Mouse (Mus musculus): ENCODE data around the gene Cyp4b1. TPM values are rescaled to one million over a fixed set of nuclear protein-coding genes. Genes with fewer than 3 reads are reported as not detected.
"Not testable (repeated sequence)": the region's sequence is repeated elsewhere in the genome, so short reads cannot be mapped to it uniquely, and the experiment has no call there.

Cyp4b1 gene
- polyA plus RNA-seq, 1 experiment = 0.89 TPM

DNA sequence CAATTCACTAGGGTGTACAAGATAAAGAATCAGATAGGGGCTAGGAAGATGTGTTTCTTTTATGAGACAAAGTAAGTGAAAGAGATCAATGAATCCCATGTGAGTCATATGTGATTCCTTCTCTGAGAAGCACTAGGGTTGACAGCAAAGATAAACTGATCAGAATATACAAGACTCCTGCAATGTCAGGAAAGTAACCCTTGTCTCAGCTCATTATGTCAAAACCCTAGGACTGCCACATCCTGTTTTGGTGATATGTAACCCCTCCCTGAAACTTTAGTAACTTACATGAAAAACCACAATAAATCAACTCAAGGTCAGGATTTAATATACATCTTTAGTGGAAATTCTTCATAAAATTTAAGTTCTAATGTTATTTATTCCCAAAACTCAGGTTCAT lies 33.5 kb downstream of the Cyp4b1 start:
- DNase-seq (ENCODE audit: low read depth) = no peak
- TF ChIP-seq POLR2A (IDR thresholded peaks at IDR 0.05; ENCODE audit: borderline replicate concordance, extremely low read depth, insufficient read depth, insufficient read length, poor library complexity, severe bottlenecking) (no peak), CTCF (IDR thresholded peaks at IDR 0.05; ENCODE audit: borderline replicate concordance, extremely low read depth, insufficient read depth, insufficient read length) (no peak)

DNA sequence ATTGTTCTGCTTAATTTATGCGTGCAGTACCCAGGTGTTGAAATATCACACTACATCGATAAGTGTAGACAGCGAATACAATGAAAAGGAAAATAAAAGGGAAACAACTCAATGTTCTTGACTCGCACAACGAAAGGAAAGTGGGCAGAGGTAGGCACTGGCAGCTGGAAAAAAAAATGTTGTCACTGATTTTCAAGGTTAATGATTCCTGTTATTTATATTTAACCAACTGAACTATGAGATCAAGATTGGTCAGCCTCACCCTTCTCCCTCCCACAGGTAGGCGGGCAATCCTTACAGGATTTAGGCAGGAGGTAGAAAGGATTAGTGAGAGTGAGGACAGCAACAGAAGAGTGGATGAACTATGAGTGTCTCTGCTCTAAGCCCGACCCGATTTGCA lies 46.9 kb downstream of the Cyp4b1 start, which contains the start of gene Cyp4a32:
Gene Cyp4a32, plus strand, starts transcription at position 359 of the 400 bp plus-strand sequence.
- DNase-seq (ENCODE audit: low read depth) = not testable (repeated sequence)

DNA sequence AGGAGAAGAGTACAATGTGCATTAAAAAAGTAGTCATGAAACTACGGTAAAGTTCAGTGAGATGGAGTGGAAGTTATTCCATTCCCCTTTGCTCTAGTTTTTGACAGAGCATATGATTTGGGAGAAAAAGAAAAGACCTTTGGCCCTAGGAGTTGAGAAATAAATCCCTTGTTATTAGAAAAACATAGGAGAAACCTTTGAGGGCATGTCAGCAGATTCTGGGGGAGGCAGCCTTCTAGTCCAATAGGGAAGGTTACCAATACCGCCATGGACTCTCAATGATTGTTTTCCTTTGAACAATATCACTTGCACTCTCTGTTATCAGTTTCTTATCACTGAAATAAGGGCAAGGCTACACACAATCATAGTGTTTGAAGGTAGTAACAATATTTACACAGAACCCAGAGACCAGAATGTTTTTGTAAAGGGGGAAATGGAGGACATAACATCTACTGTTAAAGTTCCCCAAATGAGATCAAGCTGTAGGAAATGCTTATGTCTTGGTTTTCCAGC lies 50.6 kb downstream of the Cyp4b1 start:
- DNase-seq (ENCODE audit: low read depth) = no peak

DNA sequence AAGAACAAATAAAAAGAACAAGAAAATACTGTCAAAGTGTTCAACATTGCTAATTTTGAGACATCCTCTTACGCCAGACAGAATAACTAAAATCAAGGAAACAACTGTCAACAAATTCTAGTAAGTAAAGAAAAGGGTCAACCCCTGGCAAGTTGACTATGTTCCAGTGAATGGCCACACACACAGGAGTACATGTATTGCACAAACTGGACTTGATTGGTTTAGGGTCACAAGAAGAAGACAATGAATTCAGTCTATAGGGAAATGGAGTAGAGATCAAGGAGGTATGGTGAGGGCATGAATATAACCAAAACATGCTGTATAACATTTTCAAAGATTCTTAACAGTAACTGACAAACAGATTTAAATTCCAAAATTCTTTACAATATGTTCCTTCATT lies 51.2 kb downstream of the Cyp4b1 start:
- TF ChIP-seq CTCF (IDR thresholded peaks at IDR 0.05; ENCODE audit: borderline replicate concordance, extremely low read depth, insufficient read depth, insufficient read length) (no peak), POLR2A (IDR thresholded peaks at IDR 0.05; ENCODE audit: borderline replicate concordance, extremely low read depth, insufficient read depth, insufficient read length, poor library complexity, severe bottlenecking) (no peak)
- DNase-seq (ENCODE audit: low read depth) = no peak

More for the DNA sequence above, 50.6 kb downstream of the Cyp4b1 start:
- TF ChIP-seq POLR2A (IDR thresholded peaks at IDR 0.05; ENCODE audit: borderline replicate concordance, extremely low read depth, insufficient read depth, insufficient read length, poor library complexity, severe bottlenecking) (no peak), CTCF (IDR thresholded peaks at IDR 0.05; ENCODE audit: borderline replicate concordance, extremely low read depth, insufficient read depth, insufficient read length) (no peak)

DNA sequence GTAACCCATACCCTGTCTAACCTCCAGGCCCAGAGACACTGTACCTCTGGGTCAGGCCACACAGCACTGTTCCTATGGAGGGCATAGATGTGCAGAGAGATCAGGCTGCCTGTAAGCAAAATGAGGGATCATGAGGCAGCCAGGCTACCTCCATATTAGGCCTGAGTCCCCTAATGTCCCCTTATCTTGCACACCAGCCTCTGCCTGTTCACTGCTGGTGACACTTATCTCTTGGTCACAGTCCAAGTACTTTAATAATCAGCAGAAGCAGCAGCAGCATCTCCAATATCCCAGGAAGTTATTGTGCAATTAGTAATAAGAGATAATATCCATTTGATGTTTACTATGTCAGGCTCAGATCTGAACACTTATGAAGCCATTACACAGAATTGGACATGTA lies 64.5 kb downstream of the Cyp4b1 start:
- no peak for DNase-seq (ENCODE audit: low read depth)

DNA sequence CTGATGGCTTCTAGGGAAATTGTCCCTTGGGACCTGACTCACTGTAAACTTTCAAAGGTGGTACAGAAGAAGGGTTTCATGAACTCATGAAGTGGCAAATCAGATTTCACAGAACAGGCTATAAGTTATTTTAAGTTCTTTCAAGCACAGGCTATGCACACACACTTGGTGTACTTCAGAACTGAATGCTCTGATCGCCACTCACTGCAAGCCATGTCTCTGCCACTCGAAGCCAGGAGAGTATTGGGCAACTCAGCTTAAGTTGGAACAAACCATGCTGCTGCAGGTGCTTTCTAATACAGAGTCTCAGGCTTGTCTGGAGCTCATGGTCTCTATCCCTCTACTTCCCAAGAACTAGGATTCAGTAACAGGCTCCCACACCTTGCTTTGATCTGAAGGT lies 71.7 kb downstream of the Cyp4b1 start:
- no peak for TF ChIP-seq CTCF (IDR thresholded peaks at IDR 0.05; ENCODE audit: borderline replicate concordance, extremely low read depth, insufficient read depth, insufficient read length)
- no peak for TF ChIP-seq POLR2A (IDR thresholded peaks at IDR 0.05; ENCODE audit: borderline replicate concordance, extremely low read depth, insufficient read depth, insufficient read length, poor library complexity, severe bottlenecking)

More for the DNA sequence above, 64.5 kb downstream of the Cyp4b1 start:
- TF ChIP-seq POLR2A (IDR thresholded peaks at IDR 0.05; ENCODE audit: borderline replicate concordance, extremely low read depth, insufficient read depth, insufficient read length, poor library complexity, severe bottlenecking) = no peak
- no peak for TF ChIP-seq CTCF (IDR thresholded peaks at IDR 0.05; ENCODE audit: borderline replicate concordance, extremely low read depth, insufficient read depth, insufficient read length)

DNA sequence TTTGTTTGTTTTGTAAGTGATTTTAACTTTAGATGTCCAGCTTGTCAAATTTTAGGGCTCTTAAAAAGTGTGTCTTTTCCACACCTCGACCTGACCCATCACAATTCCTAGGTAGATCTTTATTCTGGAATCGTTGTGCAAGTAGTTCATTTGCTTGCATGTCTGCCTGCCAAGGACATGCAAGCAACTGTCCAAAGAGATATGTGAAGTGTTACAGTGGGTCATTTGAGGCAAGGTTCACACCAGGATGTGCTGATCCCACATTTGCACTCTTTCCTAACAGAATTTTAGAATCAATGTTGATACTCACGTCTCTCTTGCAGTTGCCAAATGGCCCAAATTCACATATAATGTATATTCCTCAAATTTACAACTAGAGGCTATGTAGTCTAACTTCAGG lies 72.3 kb downstream of the Cyp4b1 start:
- no peak for DNase-seq (ENCODE audit: low read depth)
- no peak for TF ChIP-seq POLR2A (IDR thresholded peaks at IDR 0.05; ENCODE audit: borderline replicate concordance, extremely low read depth, insufficient read depth, insufficient read length, poor library complexity, severe bottlenecking)
- TF ChIP-seq CTCF (IDR thresholded peaks at IDR 0.05; ENCODE audit: borderline replicate concordance, extremely low read depth, insufficient read depth, insufficient read length) = no peak

More for the DNA sequence above, 71.7 kb downstream of the Cyp4b1 start:
- DNase-seq (ENCODE audit: low read depth) = no peak

Other genes starting within 250 kb of the Cyp4b1 start
- not detected in 2 replicates for gene Cyp4a12b, start 236.1 kb downstream of the Cyp4b1 start, polyA plus RNA-seq (2012; rRNA removed)
- gene Cyp4a30b, start 195.1 kb downstream of the Cyp4b1 start, polyA plus RNA-seq (2012; rRNA removed) = not detected in 2 replicates
- gene Cyp4a14, start 151.6 kb downstream of the Cyp4b1 start, polyA plus RNA-seq (2012; rRNA removed) = not detected in 2 replicates
- not detected in 2 replicates for gene Cyp4a10, start 129.5 kb downstream of the Cyp4b1 start, polyA plus RNA-seq (2012; rRNA removed)
- not detected in 2 replicates for gene Cyp4a31, start 84.1 kb downstream of the Cyp4b1 start, polyA plus RNA-seq (2012; rRNA removed)
- not detected in 2 replicates for gene Cyp4a32, start 46.8 kb downstream of the Cyp4b1 start, polyA plus RNA-seq (2012; rRNA removed)
- gene Efcab14, start 90.0 kb upstream of the Cyp4b1 start, polyA plus RNA-seq (2012; rRNA removed) = 17.3 and 18.1 TPM in 2 replicates
- 0.40 and 0.54 TPM in 2 replicates for gene Tex38, start 133.3 kb upstream of the Cyp4b1 start, polyA plus RNA-seq (2012; rRNA removed)
- 27.3 and 27.6 TPM in 2 replicates for gene Atpaf1, start 137.1 kb upstream of the Cyp4b1 start, polyA plus RNA-seq (2012; rRNA removed)
- 7.1 and 7.7 TPM in 2 replicates for gene Mob3c, start 180.4 kb upstream of the Cyp4b1 start, polyA plus RNA-seq (2012; rRNA removed)
- 37.3 and 52.9 TPM in 2 replicates for gene Mknk1, start 191.5 kb upstream of the Cyp4b1 start, polyA plus RNA-seq (2012; rRNA removed)
- gene Kncn, start 236.7 kb upstream of the Cyp4b1 start, polyA plus RNA-seq (2012; rRNA removed) = 0.10 and 0.18 TPM in 2 replicates
- gene 6430628N08Rik, start 242.9 kb upstream of the Cyp4b1 start, polyA plus RNA-seq (2012; rRNA removed) = 0.08 TPM in 1 of 2 replicates, not detected in the other

All from brain, embryonic 14.5 days (tissue).